Mouse (Mus musculus): Measurements from ENCODE around the gene Ccnt1. TPM values are rescaled to one million over a fixed set of nuclear protein-coding genes. Genes with fewer than 3 reads are reported as not detected.
A peak's percentile ranks its signal among the peaks of the same experiment; 100 is the strongest.

The Ccnt1 gene
- total and polyA plus RNA-seq, 3 experiments, result 19.5 to 63.2 (median 44.0) TPM

DNA sequence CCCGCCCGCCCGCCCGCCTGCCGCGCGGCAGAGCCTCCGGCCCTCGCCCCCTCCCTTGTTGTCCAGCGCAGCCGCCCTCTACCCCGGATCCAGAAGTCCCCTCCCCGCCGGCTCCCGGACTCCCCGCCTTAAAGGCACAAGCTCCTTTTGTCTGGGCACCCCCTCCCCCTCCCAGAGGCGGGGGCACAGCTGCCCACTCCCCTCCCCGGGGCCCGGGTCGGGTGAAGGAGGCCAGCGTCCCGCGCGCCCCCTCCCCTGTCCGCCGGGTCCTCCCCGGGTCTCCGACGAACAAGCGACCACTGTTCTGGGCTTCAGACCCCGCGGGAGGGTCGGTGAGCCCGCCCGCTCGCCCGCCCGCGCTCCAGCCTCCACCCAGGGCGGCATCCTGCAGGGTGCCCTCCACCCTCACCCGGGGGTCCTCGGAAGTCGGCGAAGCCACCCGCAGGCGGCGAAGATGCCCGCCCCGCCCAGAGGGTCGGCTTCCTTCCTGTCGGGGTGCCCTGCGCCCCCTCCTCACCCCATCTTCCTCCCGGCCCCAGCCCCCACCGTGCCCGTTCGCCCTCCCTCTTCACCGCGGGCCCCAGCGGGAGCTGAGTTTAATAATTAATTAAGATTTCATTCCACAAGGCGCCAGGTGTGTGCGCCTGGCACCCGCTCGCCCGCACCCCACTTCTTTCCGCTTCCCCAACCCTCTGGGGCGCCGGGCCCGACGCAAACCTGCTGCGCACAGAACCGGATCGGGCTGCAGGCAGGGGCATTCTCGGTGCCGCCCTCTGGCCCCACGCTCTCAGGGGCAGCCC is 38.8 kb upstream of the Ccnt1 start, which contains the start of gene Adcy6 (continued):
- no peak for TF ChIP-seq MAFK (IDR thresholded peaks at IDR 0.05; ENCODE audit: borderline replicate concordance, low read depth, low read length)
- no peak for TF ChIP-seq POLR2AphosphoS5 (IDR thresholded peaks at IDR 0.05; ENCODE audit: borderline replicate concordance, low read depth, low read length)
- no peak for TF ChIP-seq MYC (IDR thresholded peaks at IDR 0.05; ENCODE audit: low read depth, low read length)

- H3K4me3 ChIP-seq (ENCODE audit: control insufficient read depth in 1 of 2, insufficient read depth in 1 of 2, low read depth in 2 of 2, low read length in 2 of 2), result peak overlapping the region; percentile 81 to 98
- no peaks in the 10 kb centered on the region for H3K9me3 ChIP-seq (replicated peaks; ENCODE audit: insufficient read depth, low read length)
- H3K36me3 ChIP-seq (ENCODE audit: control insufficient read depth in 1 of 2, insufficient read depth in 2 of 2, low read length in 2 of 2), result peaks cover 0 to 38% of the 10 kb centered on the region in 2 experiments; a peak in 3 of 4 replicates
- H3K79me2 ChIP-seq (ENCODE audit: control insufficient read depth, insufficient read depth, low read length, poor library complexity), result peaks cover 55% of the 10 kb centered on the region
- H3K27me3 ChIP-seq (ENCODE audit: control insufficient read depth in 1 of 2, insufficient read depth in 2 of 2, low read length in 2 of 2), result no peaks in the 10 kb centered on the region
- TF ChIP-seq MXI1 (IDR thresholded peaks at IDR 0.05; ENCODE audit: low read depth, low read length) (peak; percentile 60), MAZ (IDR thresholded peaks at IDR 0.05; ENCODE audit: low read depth, low read length) (no peak), HCFC1 (IDR thresholded peaks at IDR 0.05; ENCODE audit: low read depth, low read length) (peak; percentile 26; the same call in 1 of the 2 replicates), SIN3A (IDR thresholded peaks at IDR 0.05; ENCODE audit: low read length) (peak; percentile 17; the same call in 1 of the 2 replicates), KAT2A (conservative IDR thresholded peaks at IDR 0.05; ENCODE audit: low read depth, low read length) (no peak), ZC3H11A (IDR thresholded peaks at IDR 0.05; ENCODE audit: low read depth, low read length) (no peak), POLR2AphosphoS5 (IDR thresholded peaks at IDR 0.05; ENCODE audit: borderline replicate concordance, low read depth, low read length) (peak; percentile 68; the same call in 1 of the 2 replicates), MYC (IDR thresholded peaks at IDR 0.05; ENCODE audit: low read depth, low read length) (no peak), E2F4 (IDR thresholded peaks at IDR 0.05; ENCODE audit: borderline replicate concordance, low read depth, low read length) (no peak), CHD1 (IDR thresholded peaks at IDR 0.05; ENCODE audit: low read depth, low read length) (no peak), POLR2A (IDR thresholded peaks at IDR 0.05; ENCODE audit: control insufficient read depth in 1 of 2, insufficient read depth in 1 of 2, low read depth in 1 of 2, low read length in 2 of 2, poor library complexity in 1 of 2) (peak in 1 of 2 experiments; percentile 44; a peak in 2 of 4 replicates)
- peaks cover 18 to 54% of the 10 kb centered on the region in 2 experiments for H3K4me1 ChIP-seq (ENCODE audit: control insufficient read depth in 1 of 2, insufficient read depth in 2 of 2, low read length in 2 of 2)
- peak; percentile 68 for DNase-seq (ENCODE audit: low read depth, low spot score)
- H3K27ac ChIP-seq (ENCODE audit: control insufficient read depth, low read depth, low read length), result peak overlapping the region; percentile 91
- H3K9ac ChIP-seq (ENCODE audit: control insufficient read depth, low read depth, low read length, poor library complexity, severe bottlenecking), result peak overlapping the region; percentile 85
Observed at GRCm38 (mm10) chr15:98608784-98609250, 38.1 kb upstream of the Ccnt1 start.

DNA sequence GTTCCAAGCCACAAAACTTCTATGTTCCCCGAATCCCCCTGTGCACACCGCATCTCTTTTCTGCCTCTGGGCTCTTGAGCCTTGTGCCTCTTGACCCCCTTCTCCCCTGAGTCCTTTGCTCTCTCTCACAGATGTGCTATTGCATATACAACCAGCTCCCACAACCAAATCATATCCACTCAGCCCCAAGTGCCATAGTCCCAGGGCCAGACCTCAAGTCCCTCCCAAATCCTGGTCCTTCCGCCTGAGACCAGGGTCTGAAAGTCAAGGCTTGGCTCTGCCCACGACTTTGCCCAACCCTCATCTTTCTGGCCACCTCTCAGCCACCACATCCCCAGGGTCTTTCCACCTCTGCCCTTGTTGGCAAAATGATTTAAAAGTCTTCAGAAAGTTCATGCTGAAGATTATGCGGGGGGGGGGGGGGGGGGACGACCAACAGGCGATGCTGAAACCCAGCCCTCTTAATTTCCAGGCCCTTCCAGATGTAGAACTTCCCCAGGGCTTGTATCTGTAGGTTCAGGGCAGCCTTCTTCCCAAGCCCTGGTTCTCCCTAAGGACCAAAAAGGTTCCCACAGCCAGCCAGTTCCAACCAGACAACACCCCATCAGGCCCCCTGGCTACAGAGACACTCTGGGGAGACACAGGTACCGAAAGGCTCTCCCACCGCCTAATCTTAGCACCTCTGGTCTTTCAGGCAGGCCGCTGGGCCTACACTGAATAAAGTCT is 37.5 kb upstream of the Ccnt1 start:
- Histone ChIP-seq H3K79me2 (ENCODE audit: control insufficient read depth, insufficient read depth, low read length, poor library complexity) (peaks cover 59% of the 10 kb centered on the region), H3K9me3 (replicated peaks; ENCODE audit: insufficient read depth, low read length) (no peaks in the 10 kb centered on the region), H3K9ac (ENCODE audit: control insufficient read depth, low read depth, low read length, poor library complexity, severe bottlenecking) (peak overlapping the region; percentile 85), H3K36me3 (ENCODE audit: control insufficient read depth in 1 of 2, insufficient read depth in 2 of 2, low read length in 2 of 2) (peaks cover 2 to 44% of the 10 kb centered on the region in 2 experiments; a peak in 3 of 4 replicates), H3K27ac (ENCODE audit: control insufficient read depth, low read depth, low read length) (peak overlapping the region; percentile 91), H3K4me1 (ENCODE audit: control insufficient read depth in 1 of 2, insufficient read depth in 2 of 2, low read length in 2 of 2) (peaks cover 24 to 60% of the 10 kb centered on the region in 2 experiments), H3K27me3 (ENCODE audit: control insufficient read depth in 1 of 2, insufficient read depth in 2 of 2, low read length in 2 of 2) (no peaks in the 10 kb centered on the region), H3K4me3 (ENCODE audit: control insufficient read depth in 1 of 2, insufficient read depth in 1 of 2, low read depth in 2 of 2, low read length in 2 of 2) (peak overlapping the region; percentile 81 to 98)
- no peak for DNase-seq (ENCODE audit: low read depth, low spot score)
- peak; percentile 11; the same call in 1 of the 2 replicates for TF ChIP-seq ZMIZ1 (IDR thresholded peaks at IDR 0.05; ENCODE audit: low read depth, low read length)
- TF ChIP-seq TBP (IDR thresholded peaks at IDR 0.05; ENCODE audit: low read depth, low read length), result no peak
- 0 out of 2 replicates have a peak, but pooled peaks have one; percentile 31 for TF ChIP-seq MAZ (IDR thresholded peaks at IDR 0.05; ENCODE audit: low read depth, low read length)
- no peak for TF ChIP-seq MYC (IDR thresholded peaks at IDR 0.05; ENCODE audit: low read depth, low read length)
- TF ChIP-seq MAX (IDR thresholded peaks at IDR 0.05; ENCODE audit: low read length), result peak; percentile 10; the same call in 1 of the 2 replicates
- no peak for TF ChIP-seq USF2 (IDR thresholded peaks at IDR 0.05; ENCODE audit: borderline replicate concordance in 1 of 2, insufficient read depth in 1 of 2, low read depth in 1 of 2, low read length in 2 of 2)
- no peak for TF ChIP-seq RCOR1 (IDR thresholded peaks at IDR 0.05; ENCODE audit: low read depth, low read length)
- TF ChIP-seq POLR2A (IDR thresholded peaks at IDR 0.05; ENCODE audit: control insufficient read depth in 1 of 2, insufficient read depth in 1 of 2, low read depth in 1 of 2, low read length in 2 of 2, poor library complexity in 1 of 2), result 0 out of 4 replicates have a peak, but pooled peaks of 1 of the 2 experiments have one; percentile 43
- TF ChIP-seq HCFC1 (IDR thresholded peaks at IDR 0.05; ENCODE audit: low read depth, low read length), result 0 out of 2 replicates have a peak, but pooled peaks have one; percentile 20
- TF ChIP-seq CHD1 (IDR thresholded peaks at IDR 0.05; ENCODE audit: low read depth, low read length), result peak; percentile 92
- no peak for TF ChIP-seq EP300 (IDR thresholded peaks at IDR 0.05; ENCODE audit: low read depth in 1 of 2, low read length in 2 of 2)
- no peak for TF ChIP-seq CTCF (IDR thresholded peaks at IDR 0.05 in 2 of 3, conservative IDR thresholded peaks at IDR 0.05 in 1 of 3; ENCODE audit: control insufficient read depth in 1 of 3, insufficient read depth in 1 of 3, low read depth in 2 of 3, low read length in 3 of 3, poor library complexity in 1 of 3, severe bottlenecking in 1 of 3)
- no peak for TF ChIP-seq ELF1 (IDR thresholded peaks at IDR 0.05; ENCODE audit: low read depth, low read length)
- no peak for TF ChIP-seq CHD2 (IDR thresholded peaks at IDR 0.05; ENCODE audit: low read length)
- TF ChIP-seq JUND (IDR thresholded peaks at IDR 0.05; ENCODE audit: low read depth, low read length), result no peak
- TF ChIP-seq MYB (IDR thresholded peaks at IDR 0.05; ENCODE audit: low read depth, low read length), result no peak; the same call in 1 of the 2 replicates
